Mouse (Mus musculus): ENCODE data around the gene Dusp23. TPM values are rescaled to one million over a fixed set of nuclear protein-coding genes. Genes with fewer than 3 reads are reported as not detected.
A peak's percentile ranks its signal among the peaks of the same experiment; 100 is the strongest.

Dusp23 gene
- polyA plus RNA-seq (2012; ENCODE audit: insufficient read depth, insufficient read length, missing spikeins) = 9.4 and 11.2 TPM in 2 replicates

GRCm38 (mm10) chr1:172632451-172633326 lies at the start of gene Dusp23:
Gene Dusp23, minus strand, starts transcription at chr1:172632962.
- H3K4me3 ChIP-seq (ENCODE audit: insufficient read depth, low read length) = peak within 1 kb of the TSS; percentile 98

DNA sequence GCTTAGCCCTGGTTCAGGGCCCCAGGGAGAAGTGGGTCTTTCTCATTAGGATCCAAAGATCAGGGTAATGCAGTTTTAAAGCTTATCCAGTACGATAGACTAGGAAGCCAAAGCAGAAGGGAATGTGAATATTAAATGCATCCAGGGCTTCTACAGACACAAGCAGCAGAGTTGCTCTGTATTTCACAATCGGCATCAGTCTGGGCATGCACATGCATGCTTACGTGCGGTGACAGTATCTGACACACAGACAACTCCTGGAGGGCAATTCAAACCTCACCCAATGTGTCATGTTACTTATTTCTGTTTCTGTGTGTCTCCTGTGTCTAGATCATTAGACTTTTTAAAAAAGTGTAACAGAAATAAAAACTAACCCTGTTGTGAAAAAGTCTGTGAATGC lies 48.0 kb upstream of the Dusp23 start:
- TF ChIP-seq CTCF (IDR thresholded peaks at IDR 0.05; ENCODE audit: low read depth, low read length) (no peak), POLR2A (IDR thresholded peaks at IDR 0.05; ENCODE audit: borderline replicate concordance, low read depth, low read length) (no peak)
- H3K4me1 ChIP-seq (ENCODE audit: control insufficient read depth, insufficient read depth, low read length) = no peaks in the 10 kb centered on the region
- no peak overlapping the region for H3K4me3 ChIP-seq (ENCODE audit: insufficient read depth, low read length)
- H3K27ac ChIP-seq (ENCODE audit: insufficient read depth, low read depth, low read length) = no peak overlapping the region

More at GRCm38 (mm10) chr1:172632451-172633326, at the start of gene Dusp23:
- H3K27ac ChIP-seq (ENCODE audit: insufficient read depth, low read depth, low read length) = peak within 1 kb of the TSS; percentile 92
- peaks cover 11% of the 10 kb centered on the region for H3K4me1 ChIP-seq (ENCODE audit: control insufficient read depth, insufficient read depth, low read length)
- TF ChIP-seq CTCF (IDR thresholded peaks at IDR 0.05; ENCODE audit: low read depth, low read length) = peak; percentile 89
- no peak for TF ChIP-seq POLR2A (IDR thresholded peaks at IDR 0.05; ENCODE audit: borderline replicate concordance, low read depth, low read length)

GRCm38 (mm10) chr1:172670716-172671115 lies 38.0 kb upstream of the Dusp23 start:
- H3K4me3 ChIP-seq (ENCODE audit: insufficient read depth, low read length) = no peak overlapping the region
- H3K27ac ChIP-seq (ENCODE audit: insufficient read depth, low read depth, low read length) = peak overlapping the region; percentile 23; the same call in 1 of the 2 replicates
- peaks cover 2% of the 10 kb centered on the region; the same call in 1 of the 2 replicates for H3K4me1 ChIP-seq (ENCODE audit: control insufficient read depth, insufficient read depth, low read length)
- no peak for TF ChIP-seq POLR2A (IDR thresholded peaks at IDR 0.05; ENCODE audit: borderline replicate concordance, low read depth, low read length)

GRCm38 (mm10) chr1:172667597-172667996 lies 34.8 kb upstream of the Dusp23 start:
- Histone ChIP-seq H3K4me3 (ENCODE audit: insufficient read depth, low read length) (no peak overlapping the region), H3K27ac (ENCODE audit: insufficient read depth, low read depth, low read length) (no peak overlapping the region), H3K4me1 (ENCODE audit: control insufficient read depth, insufficient read depth, low read length) (peaks cover 2% of the 10 kb centered on the region; the same call in 1 of the 2 replicates)
- TF ChIP-seq POLR2A (IDR thresholded peaks at IDR 0.05; ENCODE audit: borderline replicate concordance, low read depth, low read length) (no peak), CTCF (IDR thresholded peaks at IDR 0.05; ENCODE audit: low read depth, low read length) (no peak)

GRCm38 (mm10) chr1:172665457-172665856 lies 32.7 kb upstream of the Dusp23 start:
- TF ChIP-seq CTCF (IDR thresholded peaks at IDR 0.05; ENCODE audit: low read depth, low read length) (no peak), POLR2A (IDR thresholded peaks at IDR 0.05; ENCODE audit: borderline replicate concordance, low read depth, low read length) (no peak)
- Histone ChIP-seq H3K4me3 (ENCODE audit: insufficient read depth, low read length) (no peak overlapping the region), H3K27ac (ENCODE audit: insufficient read depth, low read depth, low read length) (no peak overlapping the region), H3K4me1 (ENCODE audit: control insufficient read depth, insufficient read depth, low read length) (no peaks in the 10 kb centered on the region)

DNA sequence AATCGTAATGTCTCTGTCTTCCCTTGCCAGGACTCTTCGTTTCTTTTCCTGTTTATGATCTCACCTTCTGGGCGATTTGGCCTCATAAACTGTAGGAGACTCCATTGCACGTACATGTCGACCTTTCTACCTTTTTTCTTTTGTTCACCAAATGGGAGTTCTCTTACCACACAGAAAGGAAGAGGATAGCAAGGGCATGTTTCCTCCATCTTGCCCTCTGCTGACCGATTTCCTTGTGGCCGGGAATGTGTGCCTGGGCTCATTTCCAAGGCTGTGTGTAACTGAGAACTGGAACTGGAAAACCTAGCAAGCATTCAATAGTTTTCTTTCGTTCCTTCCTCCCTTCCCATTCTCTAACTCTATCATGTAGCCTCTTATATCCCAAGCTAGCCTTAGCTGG lies 26.9 kb upstream of the Dusp23 start:
- TF ChIP-seq POLR2A (IDR thresholded peaks at IDR 0.05; ENCODE audit: borderline replicate concordance, low read depth, low read length) (no peak), CTCF (IDR thresholded peaks at IDR 0.05; ENCODE audit: low read depth, low read length) (no peak)
- H3K4me1 ChIP-seq (ENCODE audit: control insufficient read depth, insufficient read depth, low read length) = peaks cover 5% of the 10 kb centered on the region

GRCm38 (mm10) chr1:172657266-172657665 lies 24.5 kb upstream of the Dusp23 start:
- Histone ChIP-seq H3K27ac (ENCODE audit: insufficient read depth, low read depth, low read length) (no peak overlapping the region), H3K4me1 (ENCODE audit: control insufficient read depth, insufficient read depth, low read length) (peaks cover 5% of the 10 kb centered on the region), H3K4me3 (ENCODE audit: insufficient read depth, low read length) (no peak overlapping the region)
- TF ChIP-seq CTCF (IDR thresholded peaks at IDR 0.05; ENCODE audit: low read depth, low read length) = no peak
- TF ChIP-seq POLR2A (IDR thresholded peaks at IDR 0.05; ENCODE audit: borderline replicate concordance, low read depth, low read length) = no peak

More for the DNA sequence above, 26.9 kb upstream of the Dusp23 start:
- Histone ChIP-seq H3K4me3 (ENCODE audit: insufficient read depth, low read length) (no peak overlapping the region), H3K27ac (ENCODE audit: insufficient read depth, low read depth, low read length) (no peak overlapping the region)

GRCm38 (mm10) chr1:172653900-172654299 lies 21.1 kb upstream of the Dusp23 start:
- Histone ChIP-seq H3K4me1 (ENCODE audit: control insufficient read depth, insufficient read depth, low read length) (peaks cover 9% of the 10 kb centered on the region), H3K27ac (ENCODE audit: insufficient read depth, low read depth, low read length) (no peak overlapping the region), H3K4me3 (ENCODE audit: insufficient read depth, low read length) (no peak overlapping the region)
- no peak for TF ChIP-seq POLR2A (IDR thresholded peaks at IDR 0.05; ENCODE audit: borderline replicate concordance, low read depth, low read length)
- no peak for TF ChIP-seq CTCF (IDR thresholded peaks at IDR 0.05; ENCODE audit: low read depth, low read length)

GRCm38 (mm10) chr1:172652040-172652662 lies 19.4 kb upstream of the Dusp23 start:
- TF ChIP-seq POLR2A (IDR thresholded peaks at IDR 0.05; ENCODE audit: borderline replicate concordance, low read depth, low read length) = no peak
- no peak for TF ChIP-seq CTCF (IDR thresholded peaks at IDR 0.05; ENCODE audit: low read depth, low read length)
- Histone ChIP-seq H3K4me3 (ENCODE audit: insufficient read depth, low read length) (no peak overlapping the region), H3K4me1 (ENCODE audit: control insufficient read depth, insufficient read depth, low read length) (peaks cover 9% of the 10 kb centered on the region), H3K27ac (ENCODE audit: insufficient read depth, low read depth, low read length) (no peak overlapping the region)

Data from bone marrow macrophage, adult 2 months (primary cell).